Mouse (Mus musculus) liver, embryonic 14.5 days (tissue): Measurements from ENCODE around the gene Acad12.

Experiments
- CTCF ChIP-seq: IDR thresholded peaks from 2 replicates; pipeline ENCODE4 v1.5.1; 2016; ENCODE audit warnings: antibody characterized with exemption, low read depth, control low read depth
- EP300 ChIP-seq: IDR thresholded peaks from 2 replicates; pipeline ENCODE4 v1.6.1; 2016; ENCODE audit warnings: antibody characterized with exemption, low read depth

- TF ChIP-seq CTCF (no peak), EP300 (no peak)
Observed at GRCm38 (mm10) chr5:121639601-121640000, 20.9 kb upstream of the Acad12 start.
